Mouse (Mus musculus): ENCODE results near the gene Gm37240. TPM values are rescaled to one million over a fixed set of nuclear protein-coding genes. Genes with fewer than 3 reads are reported as not detected.

Gene Gm37240
- polyA plus RNA-seq, 1 experiment from 2014 or later: 13.4 TPM

DNA sequence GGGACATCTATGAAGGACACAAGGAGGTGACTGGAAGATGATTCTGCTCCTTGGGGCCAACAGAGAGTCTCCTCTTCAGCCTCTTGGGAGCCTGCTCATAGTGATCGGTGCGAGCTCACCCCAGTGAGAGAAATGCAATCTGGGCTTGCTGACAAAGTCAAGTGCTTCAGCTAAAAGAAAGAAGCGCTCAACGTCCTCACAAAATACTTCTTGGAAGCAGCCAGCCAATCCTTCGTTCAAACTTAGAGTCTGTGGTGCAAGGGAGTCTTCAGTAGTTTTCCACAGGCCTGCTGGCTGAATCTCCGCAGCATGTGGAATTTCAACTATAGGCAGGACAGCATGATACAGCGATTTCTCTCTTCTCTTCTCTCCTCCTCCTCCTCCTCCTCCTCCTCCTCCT is 680.8 kb downstream of the Gm37240 start:
- H3K36me3 ChIP-seq (ENCODE audit: control insufficient read depth, insufficient read depth, low read length): no peaks in the 10 kb centered on the region
- H3K4me3 ChIP-seq (ENCODE audit: low read depth, low read length): no peak overlapping the region
- no peak for ATAC-seq (ENCODE audit: low read depth)
- H3K9ac ChIP-seq (ENCODE audit: low read depth, low read length): no peak overlapping the region
- H3K4me2 ChIP-seq (ENCODE audit: low read depth, low read length): no peak overlapping the region
- H3K27me3 ChIP-seq (replicated peaks; ENCODE audit: control insufficient read depth, insufficient read depth, low read length): no peaks in the 10 kb centered on the region
- whole genome bisulfite sequencing: 81% methylated on average over 7 of the region's 7 CpGs
- no peaks in the 10 kb centered on the region for H3K4me1 ChIP-seq (ENCODE audit: control insufficient read depth, insufficient read depth, low read length)
- no peak for DNase-seq (ENCODE audit: low spot score)
- H3K27ac ChIP-seq (replicated peaks; ENCODE audit: low read depth, low read length): no peak overlapping the region
- no peaks in the 10 kb centered on the region for H3K9me3 ChIP-seq (ENCODE audit: control insufficient read depth, low read length)

DNA sequence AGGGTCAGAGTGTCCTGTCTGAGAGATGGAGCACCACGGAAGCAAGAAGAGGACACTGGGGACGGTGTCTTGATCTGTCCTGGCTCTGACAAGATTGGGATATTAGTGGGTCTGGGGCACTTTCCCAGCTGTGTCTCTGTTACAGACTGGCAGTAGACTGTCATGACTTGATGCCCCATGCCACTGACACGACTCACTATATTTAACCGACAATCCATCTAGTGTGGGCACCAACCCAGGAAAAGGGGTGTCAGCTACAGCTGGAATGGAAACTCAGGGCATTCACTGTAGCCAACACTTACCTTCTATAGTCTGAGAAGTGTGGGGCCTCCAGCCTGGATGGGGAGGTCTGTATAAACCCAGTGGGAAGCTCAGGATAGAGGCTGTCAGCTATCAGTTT is 681.4 kb downstream of the Gm37240 start:
- Histone ChIP-seq H3K4me2 (ENCODE audit: low read depth, low read length) (no peak overlapping the region), H3K4me1 (ENCODE audit: control insufficient read depth, insufficient read depth, low read length) (no peaks in the 10 kb centered on the region), H3K9me3 (ENCODE audit: control insufficient read depth, low read length) (no peaks in the 10 kb centered on the region), H3K27me3 (replicated peaks; ENCODE audit: control insufficient read depth, insufficient read depth, low read length) (no peaks in the 10 kb centered on the region), H3K36me3 (ENCODE audit: control insufficient read depth, insufficient read depth, low read length) (no peaks in the 10 kb centered on the region), H3K27ac (replicated peaks; ENCODE audit: low read depth, low read length) (no peak overlapping the region), H3K9ac (ENCODE audit: low read depth, low read length) (no peak overlapping the region), H3K4me3 (ENCODE audit: low read depth, low read length) (no peak overlapping the region)
- DNase-seq (ENCODE audit: low spot score) (no peak), ATAC-seq (ENCODE audit: low read depth) (no peak)
- WGBS: 85% methylated on average over 4 of the region's 4 CpGs

- no peak for DNase-seq (ENCODE audit: low spot score)
- Histone ChIP-seq H3K4me2 (ENCODE audit: low read depth, low read length) (no peak overlapping the region), H3K9me3 (ENCODE audit: control insufficient read depth, low read length) (no peaks in the 10 kb centered on the region), H3K4me3 (ENCODE audit: low read depth, low read length) (no peak overlapping the region), H3K27ac (replicated peaks; ENCODE audit: low read depth, low read length) (no peak overlapping the region), H3K27me3 (replicated peaks; ENCODE audit: control insufficient read depth, insufficient read depth, low read length) (no peaks in the 10 kb centered on the region), H3K4me1 (ENCODE audit: control insufficient read depth, insufficient read depth, low read length) (no peaks in the 10 kb centered on the region), H3K36me3 (ENCODE audit: control insufficient read depth, insufficient read depth, low read length) (no peaks in the 10 kb centered on the region), H3K9ac (ENCODE audit: low read depth, low read length) (no peak overlapping the region)
- WGBS: 59% methylated on average over 9 of the region's 9 CpGs
- ATAC-seq (ENCODE audit: low read depth): no peak
These were observed 683.7 kb downstream of the Gm37240 start for GRCm38 (mm10) chr3:85203659-85204058.

- Histone ChIP-seq H3K27me3 (replicated peaks; ENCODE audit: control insufficient read depth, insufficient read depth, low read length) (no peaks in the 10 kb centered on the region), H3K4me3 (ENCODE audit: low read depth, low read length) (no peak overlapping the region), H3K4me1 (ENCODE audit: control insufficient read depth, insufficient read depth, low read length) (no peaks in the 10 kb centered on the region), H3K4me2 (ENCODE audit: low read depth, low read length) (no peak overlapping the region), H3K27ac (replicated peaks; ENCODE audit: low read depth, low read length) (no peak overlapping the region), H3K9ac (ENCODE audit: low read depth, low read length) (no peak overlapping the region), H3K9me3 (ENCODE audit: control insufficient read depth, low read length) (no peaks in the 10 kb centered on the region), H3K36me3 (ENCODE audit: control insufficient read depth, insufficient read depth, low read length) (no peaks in the 10 kb centered on the region)
- no peak for DNase-seq (ENCODE audit: low spot score)
- ATAC-seq (ENCODE audit: low read depth): no peak
- 64% methylated on average over 3 of the region's 3 CpGs for WGBS
These were observed 684.6 kb downstream of the Gm37240 start for GRCm38 (mm10) chr3:85202726-85203125.

- H3K9me3 ChIP-seq (ENCODE audit: control insufficient read depth, low read length): no peaks in the 10 kb centered on the region
- H3K36me3 ChIP-seq (ENCODE audit: control insufficient read depth, insufficient read depth, low read length): no peaks in the 10 kb centered on the region
- 77% methylated on average over 4 of the region's 4 CpGs for WGBS
- DNase-seq (ENCODE audit: low spot score): no peak
- no peaks in the 10 kb centered on the region for H3K27me3 ChIP-seq (replicated peaks; ENCODE audit: control insufficient read depth, insufficient read depth, low read length)
- H3K4me3 ChIP-seq (ENCODE audit: low read depth, low read length): no peak overlapping the region
- ATAC-seq (ENCODE audit: low read depth): no peak
- H3K4me1 ChIP-seq (ENCODE audit: control insufficient read depth, insufficient read depth, low read length): no peaks in the 10 kb centered on the region
- no peak overlapping the region for H3K9ac ChIP-seq (ENCODE audit: low read depth, low read length)
- no peak overlapping the region for H3K4me2 ChIP-seq (ENCODE audit: low read depth, low read length)
- H3K27ac ChIP-seq (replicated peaks; ENCODE audit: low read depth, low read length): no peak overlapping the region
These were observed 685.5 kb downstream of the Gm37240 start for GRCm38 (mm10) chr3:85201785-85202184.

- no peak for ATAC-seq (ENCODE audit: low read depth)
- Histone ChIP-seq H3K4me2 (ENCODE audit: low read depth, low read length) (no peak overlapping the region), H3K4me1 (ENCODE audit: control insufficient read depth, insufficient read depth, low read length) (no peaks in the 10 kb centered on the region), H3K9me3 (ENCODE audit: control insufficient read depth, low read length) (no peaks in the 10 kb centered on the region), H3K9ac (ENCODE audit: low read depth, low read length) (no peak overlapping the region), H3K36me3 (ENCODE audit: control insufficient read depth, insufficient read depth, low read length) (no peaks in the 10 kb centered on the region), H3K4me3 (ENCODE audit: low read depth, low read length) (no peak overlapping the region), H3K27me3 (replicated peaks; ENCODE audit: control insufficient read depth, insufficient read depth, low read length) (no peaks in the 10 kb centered on the region), H3K27ac (replicated peaks; ENCODE audit: low read depth, low read length) (no peak overlapping the region)
- WGBS: 93% methylated on average over 3 of the region's 3 CpGs
- no peak for DNase-seq (ENCODE audit: low spot score)
These were observed 688.8 kb downstream of the Gm37240 start for GRCm38 (mm10) chr3:85198496-85198895.

DNA sequence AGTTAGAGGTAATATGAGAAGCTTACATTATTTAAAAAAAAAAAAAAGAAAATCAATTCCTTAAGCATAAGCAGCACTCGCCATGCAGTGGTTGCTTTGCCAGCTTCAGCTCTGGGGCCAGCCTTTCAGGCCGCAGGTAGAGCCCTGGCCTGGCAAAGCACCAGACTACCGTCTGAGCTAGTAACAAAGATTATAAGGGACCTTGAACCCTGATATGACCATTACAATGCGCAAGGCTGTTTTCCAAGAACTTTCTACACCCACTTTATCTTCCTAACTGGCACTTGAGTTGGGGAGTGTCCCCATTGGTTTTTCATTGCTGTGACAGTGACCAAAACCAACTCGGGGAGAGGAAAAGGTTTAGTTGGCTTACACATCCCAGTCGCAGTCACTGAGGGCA is 690.2 kb downstream of the Gm37240 start:
- DNase-seq (ENCODE audit: low spot score): no peak

GRCm38 (mm10) chr3:85196591-85196990 is 690.7 kb downstream of the Gm37240 start:
- 68% methylated on average over 4 of the region's 4 CpGs for WGBS
- Histone ChIP-seq H3K27me3 (replicated peaks; ENCODE audit: control insufficient read depth, insufficient read depth, low read length) (no peaks in the 10 kb centered on the region), H3K9ac (ENCODE audit: low read depth, low read length) (no peak overlapping the region)

More for the DNA sequence above, 690.2 kb downstream of the Gm37240 start:
- Histone ChIP-seq H3K9me3 (ENCODE audit: control insufficient read depth, low read length) (no peaks in the 10 kb centered on the region), H3K4me2 (ENCODE audit: low read depth, low read length) (no peak overlapping the region), H3K4me3 (ENCODE audit: low read depth, low read length) (no peak overlapping the region), H3K36me3 (ENCODE audit: control insufficient read depth, insufficient read depth, low read length) (no peaks in the 10 kb centered on the region), H3K27me3 (replicated peaks; ENCODE audit: control insufficient read depth, insufficient read depth, low read length) (no peaks in the 10 kb centered on the region), H3K4me1 (ENCODE audit: control insufficient read depth, insufficient read depth, low read length) (no peaks in the 10 kb centered on the region), H3K9ac (ENCODE audit: low read depth, low read length) (no peak overlapping the region), H3K27ac (replicated peaks; ENCODE audit: low read depth, low read length) (no peak overlapping the region)
- WGBS: 72% methylated on average over 6 of the region's 6 CpGs
- no peak for ATAC-seq (ENCODE audit: low read depth)

GRCm38 (mm10) chr3:85195068-85195481 is 692.2 kb downstream of the Gm37240 start:
- H3K36me3 ChIP-seq (ENCODE audit: control insufficient read depth, insufficient read depth, low read length): no peaks in the 10 kb centered on the region
- H3K4me3 ChIP-seq (ENCODE audit: low read depth, low read length): peak overlapping the region; percentile 11; the same call in 1 of the 2 replicates
- H3K4me1 ChIP-seq (ENCODE audit: control insufficient read depth, insufficient read depth, low read length): no peaks in the 10 kb centered on the region
- H3K4me2 ChIP-seq (ENCODE audit: low read depth, low read length): peak overlapping the region; percentile 23
- ATAC-seq (ENCODE audit: low read depth) (peak; percentile 37; the same call in 1 of the 2 replicates), DNase-seq (ENCODE audit: low spot score) (peak; percentile 27)
- no peaks in the 10 kb centered on the region for H3K9me3 ChIP-seq (ENCODE audit: control insufficient read depth, low read length)
- H3K27me3 ChIP-seq (replicated peaks; ENCODE audit: control insufficient read depth, insufficient read depth, low read length): no peaks in the 10 kb centered on the region
- no peak overlapping the region for H3K27ac ChIP-seq (replicated peaks; ENCODE audit: low read depth, low read length)
- 56% methylated on average over 8 of the region's 8 CpGs for WGBS
- H3K9ac ChIP-seq (ENCODE audit: low read depth, low read length): 0 out of 2 replicates have a peak overlapping the region, but pooled peaks have one; percentile 25

More at GRCm38 (mm10) chr3:85196591-85196990, 690.7 kb downstream of the Gm37240 start:
- Histone ChIP-seq H3K4me3 (ENCODE audit: low read depth, low read length) (no peak overlapping the region), H3K4me2 (ENCODE audit: low read depth, low read length) (no peak overlapping the region), H3K27ac (replicated peaks; ENCODE audit: low read depth, low read length) (no peak overlapping the region), H3K4me1 (ENCODE audit: control insufficient read depth, insufficient read depth, low read length) (no peaks in the 10 kb centered on the region), H3K36me3 (ENCODE audit: control insufficient read depth, insufficient read depth, low read length) (no peaks in the 10 kb centered on the region), H3K9me3 (ENCODE audit: control insufficient read depth, low read length) (no peaks in the 10 kb centered on the region)
- DNase-seq (ENCODE audit: low spot score) (no peak), ATAC-seq (ENCODE audit: low read depth) (no peak)
